Mouse (Mus musculus) ES-E14 (cell line): ENCODE measurements around the gene Auh.

Experiments used
- CHD2 ChIP-seq: IDR thresholded peaks from 2 replicates; pipeline ENCODE4 v1.6.1; 2014; ENCODE audit warnings: mild to moderate bottlenecking, low read depth, low read length, inconsistent platforms
- HCFC1 ChIP-seq: IDR thresholded peaks from 2 replicates; pipeline ENCODE4 v1.6.1; 2012; ENCODE audit warnings: low read length, inconsistent platforms, borderline replicate concordance; ENCODE audit not compliant: insufficient read depth
- ZC3H11A ChIP-seq: IDR thresholded peaks from 2 replicates; pipeline ENCODE4 v1.6.1; 2012; ENCODE audit warnings: low read depth, mild to moderate bottlenecking, inconsistent platforms, low read length, borderline replicate concordance

GRCm38 (mm10) chr13:52833748-52834147 lies 95.7 kb downstream of the Auh start:
- TF ChIP-seq HCFC1 (no peak), ZC3H11A (no peak), CHD2 (no peak)
